Comparison of ENCODE assay signal across 23 mouse cellular contexts in genomic region chr5:49041259-49041845, GRCm38 (mm10).
A peak's percentile ranks its signal among the peaks of the same experiment; 100 is the strongest.
DNase-seq lines count a peak whose midpoint lies in the region; ATAC-seq and TF ChIP-seq lines count a peak whose summit lies in the region.
"Had no signal": no experiment of that assay in that cellular context is flagged by ENCODE, and none has a peak within 500 bp of the region (broad histone marks: within the 10 kb centered on the region; RNA-seq: fewer than 3 reads in every experiment).

No protein-coding gene starts in this region.

- no peaks in the 10 kb centered on the region for H3K36me3 ChIP-seq in hindbrain, embryonic 14.5 days (replicated peaks; ENCODE audit: control insufficient read depth, insufficient read depth)
- no peaks in the 10 kb centered on the region for H3K36me3 ChIP-seq in hindbrain, postnatal 0 days (ENCODE audit: insufficient read depth, low read length)
- no peaks in the 10 kb centered on the region for H3K36me3 ChIP-seq in forebrain, embryonic 16.5 days (ENCODE audit: control insufficient read depth, insufficient read depth)
- H3K36me3 ChIP-seq: heart, embryonic 15.5 days; hindbrain, embryonic 15.5 days; intestine, embryonic 15.5 days; stomach, embryonic 15.5 days had no signal

- DNase-seq in hindbrain, embryonic 14.5 days (ENCODE audit: low spot score) = no peak
- DNase-seq in hindbrain, postnatal 0 days (ENCODE audit: low spot score) = no peak
- DNase-seq in brain, embryonic 14.5 days (ENCODE audit: low read depth) = peak; percentile 56
- DNase-seq in retina, embryonic 14.5 days (ENCODE audit: low spot score) = peak; percentile 66
- no peak for DNase-seq in kidney, adult 18-20 months
- no peak for DNase-seq in heart, postnatal 25 days (ENCODE audit: low spot score)
- DNase-seq: adrenal gland, adult 8-10 months; cerebellum, adult 8-10 months; cerebellum, postnatal 36 days; heart, postnatal 4 days; kidney, adult 9 months; kidney, postnatal 25 days; lung, postnatal 4 days; right cerebral cortex, postnatal 4 days; thymus, postnatal 25 days had no signal

- no peak for TF ChIP-seq CTCF in hindbrain, postnatal 0 days (IDR thresholded peaks at IDR 0.05; ENCODE audit: low read depth)
- TF ChIP-seq CTCF in brain, embryonic 14.5 days (IDR thresholded peaks at IDR 0.05; ENCODE audit: borderline replicate concordance, extremely low read depth, insufficient read depth, insufficient read length) = no peak

- 27% methylated on average over 6 of the region's 6 CpGs for WGBS in hindbrain, embryonic 14.5 days
- 39% methylated on average over 6 of the region's 6 CpGs for WGBS in hindbrain, postnatal 0 days
- 6% methylated on average over 6 of the region's 6 CpGs for WGBS in forebrain, embryonic 16.5 days

- 0 out of 2 replicates have a peak, but pooled peaks cover 3% of the 10 kb centered on the region for H3K4me1 ChIP-seq in hindbrain, embryonic 14.5 days (replicated peaks; ENCODE audit: control insufficient read depth, insufficient read depth, low read length)
- H3K4me1 ChIP-seq in hindbrain, postnatal 0 days (ENCODE audit: insufficient read depth, low read length) = no peaks in the 10 kb centered on the region
- H3K4me1 ChIP-seq in forebrain, embryonic 16.5 days (replicated peaks; ENCODE audit: control insufficient read depth, insufficient read depth, low read length) = no peaks in the 10 kb centered on the region; the same call in 1 of the 2 replicates
- H3K4me1 ChIP-seq: heart, embryonic 15.5 days; hindbrain, embryonic 15.5 days; intestine, embryonic 15.5 days; stomach, embryonic 15.5 days had no signal

- H3K4me2 ChIP-seq in hindbrain, embryonic 14.5 days (replicated peaks) = 0 out of 2 replicates have a peak overlapping the region, but pooled peaks have one; percentile 11
- H3K4me2 ChIP-seq in hindbrain, postnatal 0 days (ENCODE audit: low read depth, low read length) = no peak overlapping the region
- no peak overlapping the region for H3K4me2 ChIP-seq in forebrain, embryonic 16.5 days (ENCODE audit: low read length)
- H3K4me2 ChIP-seq: heart, embryonic 15.5 days; hindbrain, embryonic 15.5 days; intestine, embryonic 15.5 days; stomach, embryonic 15.5 days had no signal

- H3K4me3 ChIP-seq in hindbrain, embryonic 14.5 days (replicated peaks; ENCODE audit: low read length) = no peak overlapping the region
- no peak overlapping the region for H3K4me3 ChIP-seq in hindbrain, postnatal 0 days (ENCODE audit: low read length)
- H3K4me3 ChIP-seq in forebrain, embryonic 16.5 days (replicated peaks; ENCODE audit: low read length) = no peak overlapping the region
- H3K4me3 ChIP-seq: heart, embryonic 15.5 days; hindbrain, embryonic 15.5 days; intestine, embryonic 15.5 days; layer of hippocampus, adult 2 months; myocyte; stomach, embryonic 15.5 days had no signal

- H3K9me3 ChIP-seq in hindbrain, embryonic 14.5 days (ENCODE audit: control insufficient read depth, low read length) = no peaks in the 10 kb centered on the region
- H3K9me3 ChIP-seq in hindbrain, postnatal 0 days (ENCODE audit: low read length) = no peaks in the 10 kb centered on the region
- H3K9me3 ChIP-seq in forebrain, embryonic 16.5 days (ENCODE audit: control insufficient read depth, low read length) = no peaks in the 10 kb centered on the region
- H3K9me3 ChIP-seq: heart, embryonic 15.5 days; hindbrain, embryonic 15.5 days; intestine, embryonic 15.5 days; stomach, embryonic 15.5 days had no signal

- TF ChIP-seq POLR2A in brain, embryonic 14.5 days (IDR thresholded peaks at IDR 0.05; ENCODE audit: borderline replicate concordance, extremely low read depth, insufficient read depth, insufficient read length, poor library complexity, severe bottlenecking) = no peak

- H3K27ac ChIP-seq in hindbrain, embryonic 14.5 days = no peak overlapping the region
- no peak overlapping the region for H3K27ac ChIP-seq in hindbrain, postnatal 0 days
- no peak overlapping the region for H3K27ac ChIP-seq in forebrain, embryonic 16.5 days (ENCODE audit: low read length)
- H3K27ac ChIP-seq: heart, embryonic 15.5 days; hindbrain, embryonic 15.5 days; intestine, embryonic 15.5 days; layer of hippocampus, adult 2 months; stomach, embryonic 15.5 days had no signal

- no peak overlapping the region for H3K9ac ChIP-seq in hindbrain, embryonic 14.5 days
- no peak overlapping the region for H3K9ac ChIP-seq in hindbrain, postnatal 0 days (replicated peaks; ENCODE audit: low read length)
- H3K9ac ChIP-seq in forebrain, embryonic 16.5 days (replicated peaks; ENCODE audit: low read depth, low read length) = no peak overlapping the region
- H3K9ac ChIP-seq: heart, embryonic 15.5 days; hindbrain, embryonic 15.5 days; intestine, embryonic 15.5 days; stomach, embryonic 15.5 days had no signal

- intact Hi-C loops in heart, postnatal 25 days (cut with DNase I) = no loop called here

- no peak for ATAC-seq in hindbrain, embryonic 14.5 days (ENCODE audit: low FRiP score)
- ATAC-seq in hindbrain, postnatal 0 days = no peak
- ATAC-seq in forebrain, embryonic 16.5 days = 0 out of 2 replicates have a peak, but pooled peaks have one; percentile 33
- ATAC-seq: activated CD4-positive, CD25-positive, alpha-beta regulatory T cell, adult 4 months; intestine, embryonic 15.5 days had no signal

- no peaks in the 10 kb centered on the region for H3K27me3 ChIP-seq in hindbrain, embryonic 14.5 days (ENCODE audit: control insufficient read depth, insufficient read depth, low read length)
- H3K27me3 ChIP-seq in hindbrain, postnatal 0 days (ENCODE audit: insufficient read depth, low read length) = no peaks in the 10 kb centered on the region
- no peaks in the 10 kb centered on the region for H3K27me3 ChIP-seq in forebrain, embryonic 16.5 days (replicated peaks; ENCODE audit: control insufficient read depth, insufficient read depth, low read length)
- H3K27me3 ChIP-seq: heart, embryonic 15.5 days; hindbrain, embryonic 15.5 days; intestine, embryonic 15.5 days; stomach, embryonic 15.5 days had no signal

Comparison
In these comparisons a context has a peak if more than half of its experiments do, and no peak if none do; other contexts are left out.
1. DNase-seq: peak in brain, embryonic 14.5 days (single experiment) and retina, embryonic 14.5 days (single experiment); none in hindbrain, embryonic 14.5 days (single experiment), hindbrain, postnatal 0 days (single experiment), kidney, adult 18-20 months (single experiment) and heart, postnatal 25 days (single experiment).